Mouse (Mus musculus) CH12.LX (cell line): ENCODE measurements around the gene Glis1. TPM values are rescaled to one million over a fixed set of nuclear protein-coding genes. Genes with fewer than 3 reads are reported as not detected.

ENCODE experiments used
- DNase-seq: peaks from one replicate; pipeline ENCODE4 v3.0.0-alpha.2; 2013; ENCODE audit errors: extremely low read depth
- H3K27ac ChIP-seq: 2 replicates; pipeline ENCODE4 v1.5.1; 2012; ENCODE audit warnings: low read depth, mild to moderate bottlenecking, control low read depth, moderate library complexity; ENCODE audit not compliant: insufficient read depth
- H3K27me3 ChIP-seq: replicated peaks from 2 replicates; pipeline ENCODE3; 2012; ENCODE audit warnings: inconsistent platforms
- H3K36me3 ChIP-seq, 2 experiments: replicated peaks in 1 of 2; 2 replicates each; pipeline versions ENCODE3 to v1.6.1; 2012; ENCODE audit warnings: inconsistent platforms in 1 of 2, low read length in 1 of 2, mild to moderate bottlenecking in 1 of 2, mixed read lengths in 1 of 2, moderate library complexity in 1 of 2; ENCODE audit not compliant: control insufficient read depth in 1 of 2, insufficient read depth in 1 of 2
- H3K4me1 ChIP-seq, 2 experiments: 2 replicates each; pipeline ENCODE4 v1.6.1; 2012; ENCODE audit warnings: inconsistent platforms in 1 of 2, moderate library complexity in 1 of 2; ENCODE audit not compliant: insufficient read depth in 2 of 2, control insufficient read depth in 1 of 2
- H3K4me2 ChIP-seq: 2 replicates; pipeline ENCODE4 v1.6.1; 2012; ENCODE audit warnings: low read depth, mild to moderate bottlenecking, control low read depth; ENCODE audit not compliant: poor library complexity, insufficient read depth, severe bottlenecking
- H3K4me3 ChIP-seq, 3 experiments: fragments of 150-350 bp in 1 of 3; sonication (generic) in 1 of 3; replicated peaks in 1 of 3; 2 replicates each; pipeline versions ENCODE3 to v1.5.1; 2011 to 2012; ENCODE audit warnings: low read depth in 2 of 3, low read length in 2 of 3, mild to moderate bottlenecking in 2 of 3, moderate library complexity in 2 of 3, control low read depth in 1 of 3, improper control_type of control experiment in 1 of 3, inconsistent platforms in 1 of 3, mixed read lengths in 1 of 3; ENCODE audit not compliant: poor library complexity in 1 of 3
- H3K79me2 ChIP-seq: replicated peaks from 2 replicates; pipeline ENCODE4 v1.6.1; 2012; ENCODE audit warnings: mild to moderate bottlenecking, moderate library complexity; ENCODE audit not compliant: control insufficient read depth, poor library complexity, insufficient read depth, severe bottlenecking; ENCODE audit errors: extremely low read depth
- H3K9ac ChIP-seq: 2 replicates; pipeline ENCODE4 v1.6.1; 2012; ENCODE audit warnings: low read depth, mild to moderate bottlenecking, control low read depth, moderate library complexity; ENCODE audit not compliant: insufficient read depth
- H3K9me3 ChIP-seq: replicated peaks from 2 replicates; pipeline ENCODE3; 2012; ENCODE audit warnings: low read length, inconsistent platforms, mixed read lengths
- CHD1 ChIP-seq: IDR thresholded peaks from 2 replicates; pipeline ENCODE4 v1.6.1; 2012; ENCODE audit warnings: low read depth, low read length, improper control_type of control experiment, inconsistent platforms
- CTCF ChIP-seq, 2 experiments: IDR thresholded peaks in 1 of 2; conservative IDR thresholded peaks in 1 of 2; 2 replicates each; pipeline ENCODE4 v1.5.1; 2011 to 2012; ENCODE audit warnings: low read depth in 2 of 2, low read length in 2 of 2, improper control_type of control experiment in 1 of 2, inconsistent platforms in 1 of 2, mild to moderate bottlenecking in 1 of 2, moderate library complexity in 1 of 2
- EP300 ChIP-seq: IDR thresholded peaks from 2 replicates; pipeline ENCODE4 v1.6.1; 2011; ENCODE audit warnings: low read length, improper control_type of control experiment
- ETS1 ChIP-seq: conservative IDR thresholded peaks from 2 replicates; pipeline ENCODE4 v1.6.1; 2012; ENCODE audit warnings: low read depth, mild to moderate bottlenecking, inconsistent platforms, low read length, improper control_type of control experiment, moderate library complexity
- HCFC1 ChIP-seq: IDR thresholded peaks from 2 replicates; pipeline ENCODE4 v1.6.1; 2012; ENCODE audit warnings: low read depth, mild to moderate bottlenecking, inconsistent platforms, low read length, improper control_type of control experiment
- IRF4 ChIP-seq: IDR thresholded peaks from 2 replicates; pipeline ENCODE4 v1.6.1; 2014; ENCODE audit warnings: low read depth, mild to moderate bottlenecking, inconsistent platforms, low read length, improper control_type of control experiment
- MAFK ChIP-seq: IDR thresholded peaks from 2 replicates; pipeline ENCODE4 v1.6.1; 2011; ENCODE audit warnings: low read length, improper control_type of control experiment; ENCODE audit not compliant: insufficient replicate concordance
- MAZ ChIP-seq: IDR thresholded peaks from 2 replicates; pipeline ENCODE4 v1.6.1; 2012; ENCODE audit warnings: low read depth, mild to moderate bottlenecking, inconsistent platforms, low read length, improper control_type of control experiment, moderate library complexity
- MYC ChIP-seq: IDR thresholded peaks from 2 replicates; pipeline ENCODE4 v1.6.1; 2011; ENCODE audit warnings: low read depth, mild to moderate bottlenecking, improper control_type of control experiment, low read length
- RAD21 ChIP-seq: IDR thresholded peaks from 2 replicates; pipeline ENCODE4 v1.6.1; 2011; ENCODE audit warnings: low read depth, mild to moderate bottlenecking, low read length, improper control_type of control experiment, moderate library complexity
- SMC3 ChIP-seq: IDR thresholded peaks from 2 replicates; pipeline ENCODE4 v1.6.1; 2011; ENCODE audit warnings: low read depth, low read length, improper control_type of control experiment
- TBP ChIP-seq: conservative IDR thresholded peaks from 2 replicates; pipeline ENCODE4 v1.6.1; 2011; ENCODE audit warnings: low read depth, low read length, improper control_type of control experiment
- UBTF ChIP-seq: IDR thresholded peaks from 2 replicates; pipeline ENCODE4 v1.6.1; 2012; ENCODE audit warnings: low read depth, mild to moderate bottlenecking, inconsistent platforms, low read length, improper control_type of control experiment, moderate library complexity
- ZNF384 ChIP-seq: IDR thresholded peaks from 2 replicates; pipeline ENCODE4 v1.6.1; 2012; ENCODE audit warnings: low read depth, low read length, improper control_type of control experiment, inconsistent platforms
- dilution Hi-C: fragments of 300-500 bp; cut with MboI; formaldehyde crosslinking; loops from 2 replicates; pipeline ENCODE4 v1.14.3; 2020; ENCODE audit warnings: low sequenced_read_pairs; ENCODE audit not compliant: extremely low pct_unique_long_range_greater_than_20kb, extremely low pct_ligation_motif_present
- in situ Hi-C: fragments of 300-500 bp; cut with MboI; formaldehyde crosslinking; loops from 3 replicates; pipeline ENCODE4 v1.14.3; 2019; ENCODE audit warnings: low sequenced_read_pairs, low pct_ligation_motif_present, low pct_unique_long_range_greater_than_20kb, mixed read lengths
- polyA plus RNA-seq: library from polyadenylated mRNA; unstranded; fragments of >175 nt; gene quantifications from 2 replicates; pipeline ENCODE4 v1.2.1, GENCODE M21; 2012; ENCODE audit warnings: low read depth; ENCODE audit not compliant: insufficient read length
- total RNA-seq, 2 experiments: library from RNA; depleted of rRNA; stranded (reverse); fragments of 300-350 nt in 1 of 2; fragments of >200 nt in 1 of 2; gene quantifications; 2 replicates each; pipeline ENCODE4 v1.2.3; 2012 to 2014

Gene Glis1
- total and polyA plus RNA-seq, 3 experiments, result 0.08 to 2.2 (median 0.17) TPM

DNA sequence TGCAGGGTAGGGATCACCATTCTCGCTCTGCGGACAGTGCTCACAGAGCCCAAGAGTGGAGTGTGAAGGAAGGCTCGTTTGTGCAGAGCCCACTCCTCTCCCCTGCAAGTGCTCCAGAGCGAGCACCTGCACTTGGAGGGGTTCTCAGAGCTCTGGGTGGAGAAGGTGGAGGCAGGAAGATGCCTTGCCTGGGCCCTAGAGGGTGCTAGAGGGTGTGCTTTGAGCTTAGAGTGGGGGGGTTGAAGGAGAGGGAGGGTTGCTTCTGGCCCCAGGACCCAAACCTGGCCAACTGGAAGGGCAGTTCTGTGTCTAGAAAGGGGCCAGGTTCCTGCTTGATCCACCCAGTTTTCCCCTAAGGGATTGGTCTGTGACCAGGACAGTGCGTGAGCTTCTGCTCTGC lies 51.5 kb downstream of the Glis1 start:
- H3K27ac ChIP-seq, result no peak overlapping the region
- H3K27me3 ChIP-seq, result peaks cover 2% of the 10 kb centered on the region
- peak; percentile 12 for DNase-seq
- no peaks in the 10 kb centered on the region for H3K79me2 ChIP-seq
- no peak for TF ChIP-seq MAFK
- TF ChIP-seq MAZ, result 0 out of 2 replicates have a peak, but pooled peaks have one; percentile 19
- TF ChIP-seq CTCF (conservative IDR thresholded peaks at IDR 0.05 in 1 of 2, IDR thresholded peaks at IDR 0.05 in 1 of 2; ENCODE audit: low read depth in 2 of 2, low read length in 2 of 2), result peak; percentile 12 to 64; a peak in 3 of 4 replicates
- peak; percentile 52 for TF ChIP-seq RAD21
- peak; percentile 44 for TF ChIP-seq SMC3
- TF ChIP-seq EP300, result no peak
- H3K4me1 ChIP-seq, result no peaks in the 10 kb centered on the region
- dilution Hi-C loops, result no loop called here
- H3K36me3 ChIP-seq, result no peaks in the 10 kb centered on the region
- H3K4me2 ChIP-seq, result no peak overlapping the region
- no peak overlapping the region for H3K9ac ChIP-seq
- no peak overlapping the region for H3K4me3 ChIP-seq
- peaks cover 6% of the 10 kb centered on the region for H3K9me3 ChIP-seq
- in situ Hi-C loops, result no loop called here

DNA sequence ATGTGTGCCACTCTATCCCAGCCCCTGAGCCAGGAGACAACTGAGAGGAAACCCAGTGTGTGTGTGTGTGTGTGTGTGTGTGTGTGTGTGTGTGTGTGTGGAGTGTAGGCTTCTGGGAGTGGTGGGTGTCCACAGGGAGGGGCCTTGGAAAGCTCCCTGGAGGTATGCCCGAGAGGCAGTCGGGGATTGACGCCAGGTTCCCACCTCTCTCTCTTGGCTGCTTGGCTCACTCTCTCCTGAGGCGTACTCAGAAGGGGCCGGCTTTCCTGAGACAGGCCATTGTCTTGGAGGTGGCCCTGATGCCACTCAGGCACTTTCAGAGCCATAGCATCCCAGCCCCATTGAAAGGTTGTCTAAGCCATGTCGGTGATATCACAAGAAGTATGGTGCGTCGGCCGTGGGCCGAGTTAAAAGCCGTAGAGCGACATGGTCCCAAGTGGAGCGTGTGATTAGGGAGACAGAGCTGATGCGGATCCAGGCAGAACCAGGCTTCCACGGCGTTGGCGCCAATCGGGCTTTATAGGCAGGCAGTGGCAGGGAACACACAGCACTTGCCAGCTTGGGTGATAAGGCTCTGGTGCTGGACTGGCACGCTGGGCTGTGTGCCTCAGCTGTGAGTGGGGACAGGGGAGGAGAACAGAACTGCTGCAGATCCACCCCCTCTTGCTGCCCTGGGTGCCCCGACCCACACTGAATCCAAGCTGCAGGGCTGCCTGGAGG lies 54.9 kb downstream of the Glis1 start:
- H3K4me2 ChIP-seq, result no peak overlapping the region
- dilution Hi-C loops, result no loop called here
- H3K9me3 ChIP-seq, result no peaks in the 10 kb centered on the region
- no peaks in the 10 kb centered on the region for H3K36me3 ChIP-seq
- no peak overlapping the region for H3K27ac ChIP-seq
- peaks cover 5% of the 10 kb centered on the region for H3K27me3 ChIP-seq
- no peak overlapping the region for H3K4me3 ChIP-seq
- in situ Hi-C loops, result no loop called here
- no peaks in the 10 kb centered on the region for H3K79me2 ChIP-seq
- H3K9ac ChIP-seq, result no peak overlapping the region
- H3K4me1 ChIP-seq, result no peaks in the 10 kb centered on the region
- TF ChIP-seq ZNF384, result no peak
- no peak for TF ChIP-seq HCFC1
- no peak for TF ChIP-seq TBP
- no peak for TF ChIP-seq CTCF (conservative IDR thresholded peaks at IDR 0.05 in 1 of 2, IDR thresholded peaks at IDR 0.05 in 1 of 2; ENCODE audit: low read depth in 2 of 2, low read length in 2 of 2)
- no peak for TF ChIP-seq IRF4
- TF ChIP-seq, all 38 proteins: peak for 0
- no peak for DNase-seq

DNA sequence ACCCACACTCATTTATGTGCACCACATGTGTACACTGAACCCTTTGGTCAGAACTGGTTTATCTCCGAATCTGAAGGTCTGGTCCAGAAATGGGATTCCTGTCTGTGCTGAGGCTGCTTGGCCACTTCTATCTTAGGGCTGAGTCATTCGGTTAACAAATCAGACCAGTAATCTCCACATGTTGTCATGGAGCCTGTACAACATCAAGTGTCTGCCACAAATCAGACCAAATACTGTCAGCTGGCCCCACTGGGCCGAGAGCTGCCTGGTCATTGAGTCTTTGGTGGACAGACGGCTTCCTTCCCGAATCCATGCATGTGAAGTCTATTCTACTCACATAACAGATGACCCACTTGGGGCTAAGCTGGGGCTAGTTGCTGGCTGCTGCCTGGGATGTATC lies 58.6 kb downstream of the Glis1 start:
- Histone ChIP-seq H3K9me3 (no peaks in the 10 kb centered on the region), H3K4me3 (no peak overlapping the region), H3K79me2 (no peaks in the 10 kb centered on the region), H3K9ac (no peak overlapping the region), H3K4me1 (no peaks in the 10 kb centered on the region), H3K27me3 (peaks cover 5% of the 10 kb centered on the region), H3K4me2 (no peak overlapping the region), H3K27ac (no peak overlapping the region), H3K36me3 (no peaks in the 10 kb centered on the region)
- DNase-seq, result no peak
- in situ Hi-C loops (loop anchor here (10.0 kb wide), 2 partner anchors 52 to 142 kb away; no protein-coding TSS in a partner anchor), dilution Hi-C loops (no loop called here)
- TF ChIP-seq MYC (no peak), UBTF (no peak), EP300 (no peak), TBP (no peak), ETS1 (no peak), CHD1 (no peak)
